Mouse (Mus musculus): ENCODE results near the gene Lman2l.

Lman2l gene

DNA sequence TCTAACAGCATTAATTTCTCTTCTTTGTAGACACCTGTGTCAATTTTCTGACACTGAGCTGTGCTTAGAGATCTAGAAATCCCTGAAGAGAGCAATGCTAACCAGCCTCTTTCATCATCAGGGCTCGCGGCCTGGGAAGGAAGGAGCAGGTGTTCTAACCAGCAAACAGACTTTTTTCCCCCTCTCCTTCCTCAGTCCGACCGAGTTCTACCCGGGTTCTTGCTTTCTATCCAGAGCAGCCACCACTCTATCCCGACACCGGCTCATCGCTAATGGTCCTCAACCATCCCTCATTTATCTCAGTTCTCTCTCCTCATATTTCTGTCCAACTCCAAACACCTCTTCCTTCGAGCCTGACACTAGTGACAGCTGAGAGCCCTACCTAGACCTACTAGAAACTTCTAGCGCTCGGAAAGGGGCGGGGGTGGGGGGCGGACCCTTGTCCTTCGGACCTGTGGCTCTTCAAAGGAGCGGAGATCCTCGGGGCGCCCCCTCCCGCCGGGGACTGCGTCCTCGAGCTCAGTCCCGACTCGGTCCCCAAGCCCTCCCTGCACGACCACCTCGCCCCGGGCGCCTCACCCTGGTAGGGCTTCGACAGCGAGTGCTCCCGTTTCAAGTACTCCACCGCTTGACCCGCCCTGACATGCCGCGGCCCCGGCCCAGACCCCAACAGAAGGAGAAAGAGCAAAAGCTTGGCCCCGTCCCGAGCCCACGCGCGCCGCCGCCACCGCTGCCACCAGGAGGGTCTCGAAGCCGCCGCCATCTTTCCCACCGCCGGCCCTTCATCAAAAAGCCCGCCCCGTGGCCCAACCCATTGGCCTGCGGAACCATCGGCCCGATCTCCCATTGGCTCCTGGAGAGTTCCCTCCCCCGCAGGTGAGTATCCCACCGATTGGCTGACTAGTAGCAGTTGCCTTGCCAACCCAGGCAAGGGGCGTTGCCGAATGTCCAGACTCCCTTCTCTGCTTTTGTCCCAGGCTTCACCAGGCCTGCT, at the start of gene Lman2l:
Gene Lman2l, minus strand, starts transcription at position 801 of the 994 bp plus-strand sequence.
- DNase-seq (ENCODE audit: low spot score in 2 of 2): peak; percentile 98

DNA sequence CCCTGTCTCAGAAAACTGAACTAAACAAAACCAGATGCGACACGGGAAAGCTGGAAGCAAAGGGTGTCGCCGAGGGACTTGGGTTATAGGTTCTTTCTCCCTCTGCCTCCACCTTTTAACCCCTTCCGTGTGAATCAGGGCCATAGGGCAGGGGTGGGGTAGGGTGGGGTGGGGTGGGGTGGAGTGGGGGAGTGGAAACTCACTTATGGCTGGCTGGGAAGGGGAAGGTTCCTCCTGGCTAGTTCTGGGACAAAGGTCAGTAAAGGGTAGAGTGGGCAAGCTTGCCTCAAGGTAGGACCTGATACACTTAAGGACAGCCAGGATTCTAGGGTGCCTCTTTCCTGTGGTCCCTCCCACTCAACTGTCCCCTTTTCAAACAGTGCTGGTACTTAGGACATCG, 48.2 kb upstream of the Lman2l start:
- DNase-seq (ENCODE audit: low spot score in 2 of 2): no peak

DNA sequence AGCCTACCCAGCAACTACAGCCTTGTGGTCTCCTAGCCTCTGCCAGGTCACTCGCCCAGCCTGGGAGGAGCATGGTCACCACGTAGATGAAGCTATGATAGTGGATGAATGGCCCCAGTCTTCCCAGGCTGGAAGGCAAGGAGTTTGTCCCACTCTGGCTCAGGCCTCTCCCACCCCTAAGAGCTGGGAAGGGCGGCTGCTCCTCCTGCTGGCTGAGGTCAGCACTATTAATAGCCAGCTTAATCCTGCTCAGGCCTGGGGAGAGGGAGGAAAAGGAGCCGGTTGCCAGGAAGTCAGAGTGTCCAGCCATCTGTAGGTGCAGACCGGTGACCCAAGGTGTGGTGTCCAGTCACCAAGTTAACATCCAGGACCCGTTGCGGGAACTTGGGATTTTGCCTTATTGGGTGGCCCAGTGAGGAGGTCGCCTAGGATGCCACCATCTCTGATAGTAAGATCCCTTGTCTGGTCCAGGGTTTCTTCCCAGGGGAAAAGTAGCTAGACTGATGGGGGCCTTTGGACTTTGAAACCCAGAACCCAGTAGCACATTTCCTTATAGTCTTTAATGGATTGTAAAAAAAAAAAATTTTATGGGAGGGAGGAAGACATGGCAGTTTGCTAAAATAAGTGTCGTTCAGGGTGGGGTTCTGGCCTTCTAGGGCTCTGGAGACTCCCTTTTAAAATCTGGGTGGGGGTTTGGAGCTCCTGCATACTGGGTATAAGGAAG, 47.5 kb upstream of the Lman2l start:
- DNase-seq (ENCODE audit: low spot score in 2 of 2): no peak

DNA sequence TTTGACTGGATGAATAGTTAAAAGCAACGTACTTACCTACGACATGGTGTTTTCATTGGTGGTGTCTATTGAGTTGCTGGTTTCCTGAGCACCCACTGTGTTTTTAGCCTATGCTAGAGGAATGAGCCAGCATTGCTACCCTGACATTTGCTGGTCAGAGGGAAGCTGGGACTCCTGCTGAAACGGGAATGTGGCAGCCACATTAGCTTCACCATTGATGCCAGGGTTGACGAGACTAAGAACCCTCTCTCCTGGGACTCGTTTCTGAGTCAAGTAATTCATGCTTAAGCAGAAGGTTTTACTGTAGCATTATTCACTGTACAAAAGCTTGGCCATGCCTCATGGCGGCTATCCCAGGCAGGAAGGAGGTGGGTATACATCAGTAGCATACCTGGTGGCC, 44.6 kb upstream of the Lman2l start:
- DNase-seq (ENCODE audit: low spot score in 2 of 2): no peak

DNA sequence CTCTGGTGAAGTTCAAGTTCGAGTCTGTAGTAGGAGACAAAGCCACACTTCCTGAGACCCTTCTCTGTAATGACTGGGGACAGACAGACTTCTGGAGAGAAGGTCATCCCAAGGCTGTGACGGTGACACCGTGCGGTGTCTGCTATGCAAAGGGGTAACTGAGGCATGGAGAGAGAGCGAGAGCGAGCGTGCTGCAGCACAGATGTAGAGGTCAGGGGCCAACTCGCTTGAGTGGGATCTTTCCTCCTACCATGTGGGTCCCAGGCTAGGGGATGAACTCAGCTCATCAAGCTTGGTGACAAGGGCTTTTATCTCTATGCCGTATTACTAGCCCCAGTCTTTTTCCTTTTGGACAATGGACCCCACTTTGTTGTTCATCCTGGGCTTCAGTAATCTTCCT, 42.0 kb upstream of the Lman2l start:
- no peak for DNase-seq (ENCODE audit: low spot score in 2 of 2)

DNA sequence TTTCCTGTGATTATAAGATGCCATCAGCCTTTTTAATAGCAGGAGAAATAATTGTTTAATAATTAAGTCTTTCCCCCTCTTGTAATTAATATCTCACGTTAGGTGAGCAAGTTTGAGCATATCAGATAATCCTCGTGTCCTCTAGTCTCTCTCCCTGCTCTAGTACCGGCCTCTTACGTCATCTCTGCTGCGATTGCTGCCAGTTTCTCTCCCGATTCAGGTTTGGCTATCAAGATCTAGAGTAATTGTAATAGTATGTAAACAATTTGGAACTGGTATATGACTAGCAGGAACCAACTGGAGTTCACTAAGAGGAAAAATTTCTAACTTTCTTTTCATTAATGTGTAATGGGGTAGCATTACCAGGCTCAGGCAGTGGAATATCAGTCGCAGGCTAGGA, 40.0 kb upstream of the Lman2l start:
- no peak for DNase-seq (ENCODE audit: low spot score in 2 of 2)

DNA sequence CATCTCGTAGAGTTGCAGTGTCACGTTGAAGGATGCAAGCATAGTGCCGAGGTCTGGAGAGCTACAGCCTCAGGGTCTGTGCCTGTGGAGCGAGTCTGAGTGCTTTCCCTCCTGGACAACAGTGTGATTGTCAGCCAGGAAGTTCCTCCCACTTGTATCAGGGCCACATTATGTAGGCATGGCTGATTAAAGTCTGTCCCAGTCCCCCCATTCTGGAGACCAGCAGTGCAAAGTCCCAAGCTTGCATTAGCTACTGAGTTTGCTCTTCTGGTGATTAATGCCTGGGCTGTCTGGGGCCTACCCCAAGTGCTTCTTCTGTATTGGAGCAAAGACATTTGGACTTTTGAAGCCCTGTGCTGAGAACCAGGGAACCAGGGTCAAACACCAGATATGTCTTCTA, 38.8 kb upstream of the Lman2l start:
- DNase-seq (ENCODE audit: low spot score in 2 of 2): no peak

DNA sequence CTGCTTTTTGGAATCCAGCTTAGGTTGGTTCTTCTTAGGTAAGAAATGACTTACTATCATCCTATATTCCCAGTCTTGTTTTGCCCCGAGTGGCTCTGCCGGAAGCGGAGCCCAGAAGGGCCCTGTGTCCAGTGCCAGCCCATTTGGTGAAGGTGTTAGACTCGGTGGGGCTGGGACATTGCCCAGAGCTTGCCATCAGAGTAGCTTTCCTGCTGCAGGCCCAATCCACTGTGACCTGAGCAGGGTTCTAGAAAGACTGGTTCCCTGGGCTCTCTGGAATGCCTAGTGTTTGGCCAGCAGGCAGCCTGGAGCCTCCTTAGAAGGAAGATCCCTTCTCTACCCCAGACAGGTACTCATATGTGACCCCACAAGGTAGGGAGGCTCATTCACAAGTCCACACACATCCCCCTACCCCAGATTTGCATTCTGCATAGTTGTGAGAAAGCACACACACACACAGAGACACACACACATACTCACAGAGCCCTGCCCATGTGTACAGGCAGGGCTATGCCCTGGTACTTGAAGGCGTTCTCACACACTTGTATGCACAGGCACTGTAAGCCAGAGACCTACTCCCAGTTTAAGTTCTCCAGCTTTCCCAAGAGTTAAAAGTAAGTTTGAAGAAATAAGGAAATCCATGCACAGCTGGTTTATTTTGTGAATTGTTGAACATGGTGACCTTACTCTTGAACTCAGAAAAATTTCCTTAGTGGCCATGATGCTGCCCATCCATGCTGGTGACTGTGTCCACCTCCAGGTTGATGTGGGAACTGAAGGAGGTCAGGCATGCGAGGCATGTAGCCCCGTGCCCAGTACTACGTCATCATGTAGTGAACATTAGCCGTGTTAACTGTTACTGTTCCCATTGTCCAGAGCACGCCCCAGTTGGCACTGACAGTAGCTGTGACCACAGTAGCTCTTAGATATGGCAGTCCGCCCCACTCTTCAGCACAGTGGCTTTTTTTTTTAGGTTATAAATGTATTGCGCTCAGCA, 35.1 kb upstream of the Lman2l start:
- DNase-seq (ENCODE audit: low spot score in 2 of 2): no peak

DNA sequence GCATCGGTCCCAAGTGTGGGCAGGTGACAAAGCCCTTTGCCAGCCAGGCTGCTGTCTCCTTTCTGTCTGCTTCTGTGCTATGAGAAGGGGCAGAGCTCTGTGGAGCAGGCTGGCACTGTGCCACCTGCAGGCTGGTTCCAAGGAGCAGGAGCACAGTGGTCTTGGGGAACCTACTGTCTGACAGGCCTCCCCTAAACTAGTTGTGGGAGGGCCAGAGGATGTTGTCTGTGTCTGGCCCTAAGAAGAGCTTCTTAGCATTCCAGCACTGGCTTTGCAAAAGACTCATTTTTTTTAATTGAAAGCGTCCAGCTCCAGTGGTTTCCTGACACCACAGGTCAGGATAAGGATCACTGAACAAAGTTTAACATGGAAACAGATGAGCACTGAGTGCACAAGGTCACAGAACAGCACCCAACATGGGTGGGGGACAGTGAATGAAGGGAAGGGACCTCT, 33.3 kb upstream of the Lman2l start:
- no peak for DNase-seq (ENCODE audit: low spot score in 2 of 2)

DNA sequence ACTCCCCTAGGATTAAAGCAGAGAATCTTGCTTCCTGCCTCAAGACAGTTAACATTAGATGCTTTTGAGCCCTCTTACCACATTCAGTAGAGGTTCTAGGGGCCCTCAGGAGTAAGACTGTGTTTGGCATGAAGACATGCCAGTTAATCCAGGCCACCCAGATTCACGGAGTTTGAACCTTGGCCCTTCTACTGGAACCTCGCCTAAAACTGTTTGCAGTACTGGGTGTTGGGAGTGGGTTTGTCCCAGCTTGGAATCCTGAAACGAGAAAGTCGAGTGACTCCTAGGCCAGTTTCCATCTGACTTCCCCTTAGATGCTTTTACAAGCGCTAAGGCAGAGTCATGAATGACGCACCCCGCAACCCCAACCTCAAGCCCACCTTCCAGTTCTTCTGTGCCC, 31.4 kb upstream of the Lman2l start:
- no peak for DNase-seq (ENCODE audit: low spot score in 2 of 2)

DNA sequence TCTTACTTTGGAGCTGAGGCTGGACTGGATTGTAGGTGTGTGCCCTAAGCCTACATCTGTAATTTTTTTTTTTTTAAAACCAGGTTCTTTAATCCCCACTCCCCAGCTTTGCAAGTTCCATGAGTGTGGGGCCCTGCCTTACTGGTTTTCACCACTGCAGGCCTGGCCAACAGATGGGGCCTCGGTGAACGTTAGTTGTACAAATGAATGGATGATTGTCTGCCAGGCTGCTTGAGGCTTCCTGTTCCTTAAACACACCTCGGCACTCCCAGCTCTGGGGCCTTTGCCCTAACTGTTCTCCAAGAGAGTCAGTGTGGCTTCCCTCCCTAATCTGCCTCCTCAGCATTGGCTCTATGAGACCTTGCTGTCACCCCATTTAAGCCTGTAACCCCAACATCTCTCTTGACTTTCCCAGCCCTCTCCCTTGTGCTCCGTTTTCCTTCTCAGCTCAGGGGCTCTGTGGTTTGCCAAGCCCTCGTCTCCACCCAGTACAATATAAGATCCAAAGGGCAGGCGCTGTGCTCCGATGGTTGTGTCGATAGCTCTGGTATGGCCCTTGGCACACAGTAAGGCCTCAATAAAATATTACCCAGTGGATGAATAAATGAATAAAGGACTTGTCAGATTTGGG, 30.5 kb upstream of the Lman2l start:
- DNase-seq (ENCODE audit: low spot score in 2 of 2): no peak

DNA sequence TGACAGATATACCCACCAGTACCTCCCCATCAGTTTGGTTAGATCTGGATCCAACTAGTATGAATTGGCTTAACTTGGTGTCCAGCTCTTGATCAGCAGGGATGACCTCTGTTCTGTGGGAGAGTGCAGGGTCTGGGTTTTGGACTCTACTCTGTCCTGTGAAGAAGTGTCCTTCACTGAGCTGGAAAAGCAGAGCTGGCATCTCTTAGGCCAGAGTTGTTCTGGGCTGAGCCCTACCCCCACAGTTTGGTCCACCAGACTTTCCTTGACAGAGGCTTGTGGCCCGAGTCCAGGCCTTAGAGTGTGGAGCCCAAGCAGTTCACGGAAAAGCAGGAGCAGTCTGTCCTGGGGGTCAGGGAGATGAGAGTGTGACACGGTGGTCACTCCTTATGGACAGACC, 29.6 kb upstream of the Lman2l start:
- DNase-seq (ENCODE audit: low spot score in 2 of 2): no peak

DNA sequence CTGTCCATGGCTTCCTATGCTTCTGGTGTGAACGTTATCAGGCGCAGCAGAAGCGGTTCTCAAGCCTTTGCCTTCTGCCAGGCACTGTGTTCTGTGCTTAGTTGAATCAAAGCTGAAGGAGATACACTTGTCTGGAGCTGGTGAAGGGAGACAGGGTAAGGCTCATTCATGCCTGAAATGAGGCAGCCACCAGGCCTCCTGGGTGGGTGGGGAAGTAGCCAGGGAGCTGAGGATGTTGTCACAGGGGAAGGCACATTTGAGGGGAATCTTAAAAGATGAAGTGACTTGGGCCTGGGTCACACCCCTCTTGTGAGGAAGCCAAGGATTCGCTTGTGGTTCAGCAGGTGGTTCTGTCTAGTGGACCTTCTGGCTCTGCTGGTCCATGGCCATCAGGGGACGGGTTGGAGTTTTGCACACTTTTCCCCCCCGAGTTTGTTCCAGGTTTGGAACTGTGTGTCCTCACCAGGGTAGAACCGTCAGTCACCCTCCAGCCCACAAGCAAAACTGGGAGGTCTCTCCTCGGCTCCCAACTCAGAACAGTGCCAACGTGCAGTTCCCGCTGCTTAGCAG, 28.2 kb upstream of the Lman2l start:
- DNase-seq (ENCODE audit: low spot score in 2 of 2): no peak

DNA sequence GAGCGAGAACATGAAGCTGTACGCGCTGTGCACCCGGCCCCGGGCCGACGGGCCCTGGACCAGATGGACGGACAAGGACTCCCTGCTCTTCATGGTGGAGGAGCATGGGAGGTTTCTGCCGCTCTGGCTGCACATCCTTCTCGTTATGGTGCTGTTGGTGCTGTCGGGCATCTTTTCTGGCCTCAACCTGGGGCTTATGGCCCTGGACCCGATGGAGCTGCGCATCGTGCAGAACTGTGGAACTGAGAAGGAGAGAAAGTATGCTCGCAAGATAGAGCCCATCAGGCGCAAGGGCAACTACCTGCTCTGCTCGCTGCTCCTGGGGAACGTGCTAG, 27.0 kb upstream of the Lman2l start:
- no peak for DNase-seq (ENCODE audit: low spot score in 2 of 2)

DNA sequence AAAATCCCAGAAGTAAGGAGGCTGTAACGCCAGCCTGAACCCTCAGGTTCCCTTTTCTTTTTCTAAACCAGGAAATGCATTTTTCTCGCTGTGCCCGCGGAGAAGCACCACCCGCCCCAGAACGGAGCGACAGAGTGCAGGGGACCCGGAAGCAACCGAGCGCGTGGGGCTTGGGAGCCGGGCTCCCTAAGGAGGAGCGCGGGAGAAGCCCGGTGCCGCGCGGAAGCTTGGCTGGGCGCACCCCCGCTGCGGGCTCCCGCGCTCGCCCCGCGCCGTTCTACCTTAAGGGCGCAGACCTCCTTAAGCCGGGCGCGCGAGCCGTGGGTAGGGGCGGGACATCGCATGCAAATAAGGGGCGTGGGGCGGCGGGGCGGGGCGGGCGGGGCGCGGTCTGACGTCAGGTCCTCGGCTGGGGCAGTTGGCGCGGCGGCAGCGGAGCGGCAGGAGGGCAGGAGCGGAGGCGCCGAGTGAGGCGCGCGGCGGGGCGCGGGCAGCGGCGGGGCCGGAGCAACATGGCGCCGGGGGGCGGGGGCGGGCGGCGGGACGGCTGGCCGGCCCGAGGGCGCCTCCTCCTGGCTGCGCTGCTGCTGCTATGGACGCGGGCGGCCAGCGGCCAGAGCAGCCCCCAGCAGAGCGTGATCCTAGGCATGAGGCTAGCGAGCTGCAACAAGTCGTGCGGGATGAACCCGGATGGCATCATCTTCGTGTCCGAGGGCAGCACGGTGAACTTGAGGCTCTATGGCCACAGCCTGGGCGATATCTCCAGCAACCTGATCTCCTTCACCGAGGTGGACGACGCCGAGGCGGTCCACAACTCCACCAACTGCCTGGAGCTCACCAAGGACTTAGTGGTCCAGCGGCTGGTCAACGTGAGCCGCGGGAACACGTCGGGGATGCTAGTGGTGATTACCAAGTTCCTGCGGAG, 26.4 kb upstream of the Lman2l start, which contains the start of gene Cnnm4:
Gene Cnnm4, plus strand, starts transcription at position 440 of the 925 bp plus-strand sequence.
- peak; percentile 79 to 83 for DNase-seq (ENCODE audit: low spot score in 2 of 2)

DNA sequence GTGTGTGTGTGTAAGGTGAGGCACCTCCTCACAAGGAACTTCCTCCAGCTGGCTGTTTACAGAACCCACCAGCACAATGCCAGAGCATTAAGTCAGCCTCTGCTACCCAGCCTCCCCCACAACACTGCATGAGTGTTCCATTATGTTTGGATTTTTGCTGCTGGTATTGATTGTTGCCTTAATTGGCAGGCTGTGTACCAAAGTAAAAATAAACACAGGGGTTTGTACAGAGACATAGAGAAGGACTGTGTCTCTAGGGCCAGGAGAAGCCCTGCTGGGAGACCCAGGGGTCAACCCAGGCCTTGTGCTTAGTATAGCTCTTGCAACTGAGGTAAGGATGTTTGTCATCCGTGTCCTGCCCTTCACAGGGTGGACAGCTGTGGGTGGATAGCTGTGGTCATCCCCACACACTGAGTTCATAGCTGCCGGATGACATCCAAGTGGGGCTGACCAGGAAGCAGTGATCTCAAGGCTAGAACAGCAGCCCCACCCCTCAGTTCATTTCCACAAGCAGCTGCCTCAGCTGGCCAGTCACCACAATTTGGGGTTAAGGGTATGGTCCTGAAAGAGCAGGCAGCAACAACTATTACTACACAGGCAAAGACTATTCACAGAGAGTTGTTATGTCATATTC, 24.9 kb upstream of the Lman2l start:
- no peak for DNase-seq (ENCODE audit: low spot score in 2 of 2)

DNA sequence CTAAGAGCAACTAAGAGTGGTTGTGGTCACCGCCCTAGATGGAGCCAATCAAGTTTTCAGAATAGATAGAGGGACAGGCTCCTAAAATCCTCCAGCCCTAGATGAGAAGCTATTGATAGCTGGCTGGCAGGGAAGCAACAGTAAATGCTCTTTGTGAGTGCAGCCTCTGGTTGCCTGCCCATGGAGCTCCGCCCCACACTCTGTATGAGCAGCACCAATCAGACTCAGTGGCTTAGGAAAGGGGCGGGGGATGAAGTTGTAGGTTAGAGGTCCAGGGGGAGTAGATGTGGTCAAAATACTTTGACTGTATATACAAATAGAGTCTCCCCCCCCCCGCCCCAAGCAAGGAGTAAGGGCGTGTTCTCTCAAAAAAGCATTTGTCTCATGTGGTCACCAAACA, 22.4 kb upstream of the Lman2l start:
- DNase-seq (ENCODE audit: low spot score in 2 of 2): no peak

DNA sequence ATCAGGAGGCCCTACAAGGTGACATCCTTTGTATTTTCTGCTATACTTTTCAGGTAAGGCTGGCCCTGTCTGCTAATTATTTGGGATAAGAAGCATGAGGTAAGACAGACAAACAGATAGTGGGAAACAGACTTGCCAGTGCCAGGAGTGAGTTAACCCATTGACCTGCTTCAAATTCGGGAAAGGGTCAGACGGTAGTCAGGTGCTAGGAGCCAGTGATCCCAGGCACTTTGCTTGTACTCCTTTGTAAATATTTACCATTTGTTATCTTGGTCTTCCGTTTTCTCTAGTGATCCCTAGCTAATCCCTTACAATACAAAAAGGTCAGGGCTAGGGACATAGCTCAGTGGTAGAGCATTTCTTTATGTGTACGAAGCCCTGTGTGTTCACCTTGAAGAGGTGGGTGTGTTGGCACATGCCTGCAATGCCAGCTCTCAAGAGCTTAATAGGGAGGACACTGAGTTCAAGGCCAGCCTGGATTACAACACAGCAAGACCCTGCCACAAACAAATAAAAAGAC, 20.6 kb upstream of the Lman2l start:
- no peak for DNase-seq (ENCODE audit: low spot score in 2 of 2)

DNA sequence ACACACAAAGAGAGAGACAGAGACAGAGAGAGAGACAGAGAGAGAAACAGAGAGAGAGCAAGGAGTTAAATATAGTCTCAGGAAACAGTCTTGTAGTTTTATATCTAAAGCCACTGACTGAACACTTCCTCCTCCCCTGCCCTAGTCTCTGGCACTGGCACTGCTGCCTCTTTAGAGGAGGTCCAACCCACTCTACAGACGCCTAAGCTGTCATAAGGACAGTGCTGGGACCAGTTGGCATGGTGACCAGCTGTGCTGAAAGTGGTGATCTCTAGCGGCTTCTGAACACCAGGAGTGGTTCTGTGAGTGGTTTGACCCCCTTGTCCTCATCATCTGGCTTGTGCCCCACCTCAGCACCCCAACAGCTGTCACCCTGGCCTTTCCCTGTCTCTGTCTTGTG, 16.8 kb upstream of the Lman2l start:
- no peak for DNase-seq (ENCODE audit: low spot score in 2 of 2)

All from right cerebral cortex, postnatal 36 days (tissue).